Mouse (Mus musculus) embryonic stem cell, embryonic (primary cell): Measurements from ENCODE around the gene Fem1b.

Source experiments
- CTCF ChIA-PET, 4 experiments: fragments of 300-600 bp in 2 of 4; fragments of 350-600 bp in 2 of 4; sonication (Branson Sonifier 250); formaldehyde crosslinking; loops; one replicate each; lab custom pipeline; 2022; ENCODE audit warnings: inconsistent platforms in 2 of 4; lab: Charles Lee
- POLR2A ChIA-PET, 4 experiments: fragments of 300-600 bp in 2 of 4; fragments of 350-600 bp in 2 of 4; sonication (Branson Sonifier 250); formaldehyde crosslinking; loops; one replicate each; lab custom pipeline; 2022; ENCODE audit warnings: antibody characterized with exemption in 4 of 4, inconsistent platforms in 1 of 4; lab: Charles Lee

Fem1b gene

DNA sequence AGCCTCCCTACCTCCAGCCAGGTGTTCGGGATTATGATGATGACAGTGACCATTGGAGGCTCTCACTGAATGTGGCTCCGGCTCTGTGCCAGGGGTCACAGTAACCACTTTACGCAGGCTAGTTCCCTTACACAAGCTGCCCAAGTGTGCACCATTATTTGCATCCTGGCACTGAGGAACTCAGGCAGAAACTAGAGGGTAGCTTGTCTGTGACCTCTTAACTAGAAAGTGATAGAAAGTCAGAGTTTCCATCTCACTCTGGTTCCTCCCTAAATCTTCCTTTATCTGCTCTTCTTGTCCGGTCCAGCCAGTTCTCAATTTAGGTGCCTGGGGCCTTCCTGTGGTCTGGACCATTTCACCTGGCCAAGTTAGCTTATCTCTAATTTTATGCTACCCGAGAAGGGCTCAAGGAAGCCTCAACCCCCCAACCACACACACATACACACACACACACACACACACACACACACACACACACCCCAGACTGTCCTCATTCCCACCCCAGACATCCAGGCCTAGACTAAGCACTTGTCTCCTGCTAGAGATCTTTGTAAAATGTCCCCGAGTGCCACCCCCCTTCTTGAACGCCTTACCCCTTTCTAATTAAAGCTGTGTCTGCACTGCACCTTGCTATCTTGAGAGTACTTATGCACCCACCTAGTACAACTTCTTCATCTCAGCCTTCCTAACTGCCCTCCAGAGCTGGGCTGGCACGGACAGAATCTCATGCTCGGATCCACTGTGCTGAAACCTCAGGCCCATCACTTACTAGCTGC lies 4.8 kb upstream of the Fem1b start:
- POLR2A ChIA-PET = interaction anchor here (0.7 to 59.5 kb wide), 14 partner anchors 8 to 712 kb away, joined by 3 to 2072 read pairs (median 4); partner anchors contain the start of genes Cln6 (in 2 of the 4) and Fem1b (in 2 of the 4)
- CTCF ChIA-PET = interaction anchor here (0.5 to 6.2 kb wide), 9 partner anchors 10 to 987 kb away, joined by 3 to 67 read pairs (median 4); no protein-coding TSS in a partner anchor

DNA sequence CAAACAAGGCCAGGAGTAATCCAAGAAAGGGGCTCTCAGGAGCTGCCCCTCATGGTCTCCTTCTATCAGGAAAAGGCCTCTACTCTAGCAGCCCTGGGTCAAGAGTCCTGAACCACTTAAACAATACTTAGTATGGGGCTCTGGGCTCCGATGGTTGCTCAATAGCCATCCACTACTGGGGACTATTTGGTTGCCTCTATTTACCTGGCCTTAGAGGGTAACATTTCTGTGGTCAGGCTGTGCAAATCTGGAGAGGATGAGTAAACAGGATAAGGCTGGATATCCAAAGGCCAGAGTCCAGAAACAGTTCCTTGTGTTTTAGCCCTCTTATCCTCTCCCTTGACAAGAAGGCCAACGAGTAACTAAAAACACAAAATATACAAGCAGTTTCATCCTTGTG lies 3.0 kb upstream of the Fem1b start:
- ChIA-PET POLR2A (interaction anchor here in 3 of 4 experiments (1.2 to 59.5 kb wide), 6 partner anchors 9 to 318 kb away, joined by 3 to 2072 read pairs (median 1585); partner anchors contain the start of genes Cln6 (in 2 of the 3) and Fem1b (in 2 of the 3)), CTCF (interaction anchor here in 2 of 4 experiments (1.0 to 6.2 kb wide), 2 partner anchors 13 to 14 kb away, joined by 3 to 67 read pairs; no protein-coding TSS in a partner anchor)

DNA sequence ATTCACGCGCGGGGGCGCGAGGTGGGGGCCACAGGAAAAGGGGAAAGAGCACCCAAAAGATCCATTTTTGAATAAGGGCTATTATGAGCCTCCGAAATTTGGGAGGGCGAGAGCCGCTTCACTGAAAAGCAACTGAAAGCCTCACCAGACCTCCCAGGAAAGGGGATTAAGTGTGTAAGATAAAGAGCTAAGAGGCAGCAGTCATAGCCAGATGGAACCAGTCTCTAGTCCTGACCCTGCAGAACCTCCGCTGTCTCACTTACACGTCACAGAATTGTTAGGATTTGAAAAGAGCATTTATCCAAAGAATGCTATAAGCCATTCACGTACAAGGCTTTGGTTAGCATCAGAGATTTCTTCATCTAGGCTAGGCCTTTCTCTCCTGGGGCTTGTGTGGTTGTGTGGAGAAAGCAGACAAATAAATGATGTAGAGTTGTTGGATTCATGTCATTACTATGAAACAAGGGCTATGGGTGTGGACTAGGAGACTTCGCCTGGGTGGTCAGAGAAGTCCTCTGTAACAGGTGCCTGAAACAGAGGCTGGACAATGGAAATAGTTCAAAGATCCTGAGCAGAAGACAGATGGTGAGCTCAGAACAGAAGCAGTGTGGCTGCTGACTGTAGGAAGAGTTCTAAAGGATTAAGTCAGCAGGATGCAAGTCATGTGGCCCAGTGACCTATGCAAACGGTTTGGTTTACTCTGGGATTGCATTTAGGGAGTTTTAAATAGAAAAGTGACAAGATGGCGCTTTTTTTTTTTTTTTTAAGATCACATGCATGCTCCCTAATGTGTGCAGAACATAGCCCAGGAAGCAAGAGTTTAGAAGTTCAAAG lies 699 bp upstream of the Fem1b start:
- ChIA-PET POLR2A (interaction anchor here (0.5 to 59.5 kb wide), 51 partner anchors 9 to 1469 kb away, joined by 3 to 2072 read pairs (median 5); partner anchors contain the start of genes Cln6 (in 3 of the 4), Calml4 (in 2 of the 4), Glce (in 2 of the 4) and Fem1b (in 1 of the 4)), CTCF (interaction anchor here in 3 of 4 experiments (0.9 to 2.6 kb wide), 12 partner anchors 9 to 35 kb away, joined by 3 to 33 read pairs (median 5); partner anchors contain the start of gene Cln6 (in 1 of the 3))

DNA sequence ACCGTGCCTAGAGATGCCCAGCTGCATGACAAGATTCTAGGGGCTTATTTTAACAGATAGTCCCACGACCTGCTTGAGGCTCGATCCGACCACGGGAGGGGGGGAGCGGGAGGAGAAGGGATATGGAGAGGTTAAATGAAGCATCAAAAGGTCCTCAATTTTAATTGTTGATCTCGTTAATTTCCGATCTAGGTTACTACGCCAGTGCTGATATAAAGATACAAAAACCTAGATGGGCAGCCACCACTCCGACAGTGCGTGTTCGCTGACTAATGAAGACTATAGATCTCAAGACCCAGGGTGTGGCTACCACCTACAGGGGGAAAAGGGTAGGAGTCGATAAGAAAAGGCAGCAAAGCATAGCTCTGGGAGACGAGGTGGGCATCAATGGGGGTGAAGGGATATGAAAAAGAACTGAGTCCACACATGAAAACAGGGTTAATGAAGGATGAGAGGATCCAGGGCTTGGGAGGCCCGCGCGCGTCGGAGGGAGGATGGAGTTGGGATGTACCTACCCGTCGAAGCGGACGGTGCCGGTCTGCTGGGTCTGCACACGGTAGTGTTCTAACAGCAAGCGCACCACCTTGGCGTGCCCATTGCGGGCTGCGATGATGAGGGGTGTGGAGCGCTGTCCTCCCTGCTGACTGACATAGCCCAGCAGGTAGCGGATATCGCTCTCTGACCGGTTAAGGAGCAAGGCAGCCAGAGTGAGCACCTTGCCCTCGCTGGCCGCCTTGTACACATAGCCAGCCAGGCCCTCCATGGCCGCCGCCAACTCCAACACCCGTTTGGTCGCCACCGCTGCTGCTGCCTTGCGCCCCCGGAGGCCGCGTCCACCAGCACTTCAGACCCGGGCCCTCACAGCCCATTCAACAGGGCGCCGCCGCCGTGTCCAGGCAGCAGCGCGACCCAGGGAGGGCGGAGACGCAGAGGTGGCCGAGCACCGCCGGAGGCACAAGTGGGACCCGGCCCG lies 905 bp downstream of the Fem1b start:
- POLR2A ChIA-PET = interaction anchor here (0.7 to 59.5 kb wide), 34 partner anchors 8 to 688 kb away, joined by 3 to 2072 read pairs (median 5); partner anchors contain the start of genes Cln6 (in 3 of the 4), Calml4 (in 2 of the 4), Fem1b (in 1 of the 4) and Glce (in 1 of the 4)
- CTCF ChIA-PET = interaction anchor here (0.5 to 2.6 kb wide), 12 partner anchors 11 to 313 kb away, joined by 3 to 33 read pairs (median 6); partner anchors contain the start of gene Cln6 (in 1 of the 4)

DNA sequence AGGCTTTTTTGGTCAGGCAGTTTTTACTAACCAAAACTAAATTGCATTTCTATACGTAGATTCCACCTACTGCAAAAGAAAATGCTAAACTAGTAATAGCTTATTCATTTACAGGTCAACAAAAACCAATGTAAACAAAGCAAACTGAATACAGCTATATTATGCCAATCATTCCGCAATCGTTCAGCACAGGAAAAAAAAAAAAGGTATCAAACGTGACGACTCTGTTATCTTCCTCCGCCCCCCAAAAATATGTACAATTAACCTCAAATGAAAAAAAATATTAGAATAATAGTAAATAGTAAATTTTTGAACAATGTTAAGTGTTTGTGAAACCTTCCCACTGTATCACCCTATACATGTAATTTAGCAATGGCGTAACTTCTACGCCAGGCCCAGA lies 1.6 kb downstream of the Fem1b start:
- ChIA-PET CTCF (interaction anchor here in 2 of 4 experiments (1.0 to 3.9 kb wide), 4 partner anchors 18 to 256 kb away, joined by 3 to 24 read pairs (median 8); no protein-coding TSS in a partner anchor), POLR2A (interaction anchor here (0.6 to 59.5 kb wide), 21 partner anchors 7 to 1292 kb away, joined by 3 to 2072 read pairs (median 4); partner anchors contain the start of genes Cln6 (in 3 of the 4) and Fem1b (in 1 of the 4))

DNA sequence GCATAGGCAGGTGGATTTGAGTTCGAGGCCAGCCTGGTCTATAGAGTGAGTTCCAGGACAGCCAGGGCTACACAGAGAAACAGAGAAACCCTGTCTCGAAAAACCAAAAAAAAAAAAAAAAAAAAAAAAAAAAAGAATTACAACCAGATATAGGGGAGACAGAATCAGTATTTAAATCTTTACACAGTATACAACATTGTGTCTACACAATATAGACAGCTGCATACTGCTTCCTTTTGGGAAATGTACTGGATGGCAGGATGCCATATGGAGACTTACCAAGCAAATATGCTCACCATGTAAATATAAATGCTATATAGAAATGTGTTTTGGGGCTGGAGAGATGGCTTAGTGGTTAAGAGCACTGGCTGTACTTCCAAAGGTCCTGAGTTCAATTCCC lies 12.5 kb downstream of the Fem1b start:
- POLR2A ChIA-PET = interaction anchor here in 3 of 4 experiments (0.7 to 59.5 kb wide), 6 partner anchors 3 to 278 kb away, joined by 3 to 2072 read pairs (median 795); partner anchors contain the start of genes Cln6 (in 2 of the 3) and Fem1b (in 2 of the 3)
- CTCF ChIA-PET = interaction anchor here in 2 of 4 experiments (0.6 to 1.0 kb wide), 2 partner anchors 9 to 21 kb away, joined by 3 read pairs; no protein-coding TSS in a partner anchor

DNA sequence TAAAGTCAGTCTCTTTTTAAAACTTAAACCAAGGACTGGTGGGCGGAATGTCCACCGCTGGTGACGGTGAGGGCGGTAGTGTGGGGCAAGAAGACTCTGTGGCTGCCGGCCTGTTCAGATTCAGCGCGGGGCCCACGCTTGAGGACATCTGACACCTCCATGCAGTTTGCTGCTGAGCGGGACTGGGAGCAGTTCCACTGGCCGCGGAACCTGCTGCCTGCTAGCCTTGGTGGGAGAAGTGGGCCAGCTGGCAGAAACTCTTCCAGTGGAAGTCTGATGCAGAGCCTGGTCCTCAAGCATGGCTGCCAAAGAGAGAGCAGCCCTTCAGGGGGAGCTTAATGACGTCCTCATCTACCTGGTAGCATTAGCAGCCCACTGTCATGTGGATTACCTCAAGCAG lies 21.9 kb downstream of the Fem1b start:
- POLR2A ChIA-PET = interaction anchor here in 3 of 4 experiments (0.6 to 59.5 kb wide), 6 partner anchors 8 to 440 kb away, joined by 3 to 2072 read pairs (median 4); partner anchors contain the start of genes Cln6 (in 2 of the 3) and Fem1b (in 1 of the 3)
- CTCF ChIA-PET = interaction anchor here (0.5 to 1.9 kb wide), 8 partner anchors 14 to 58 kb away, joined by 3 to 17 read pairs (median 6); no protein-coding TSS in a partner anchor

DNA sequence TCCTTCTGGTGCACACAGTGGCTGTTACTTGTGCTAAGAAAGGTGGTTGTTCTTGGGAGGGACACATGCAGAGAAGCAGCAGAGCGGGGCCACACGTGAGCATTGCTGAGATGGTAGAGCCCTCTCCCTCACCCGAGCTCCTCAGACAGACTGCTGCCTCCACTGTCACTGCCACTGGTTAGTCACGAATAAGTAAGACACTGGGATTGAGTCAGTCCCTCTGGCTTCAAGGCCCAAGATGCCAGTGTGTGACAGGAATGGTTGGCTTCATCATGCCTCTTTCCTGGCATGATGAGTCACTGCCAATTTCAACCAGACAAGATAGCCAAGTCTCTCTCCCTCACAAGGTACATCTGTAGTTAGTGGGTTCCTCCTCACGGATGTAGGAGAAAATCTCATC lies 25.0 kb downstream of the Fem1b start:
- POLR2A ChIA-PET = interaction anchor here in 3 of 4 experiments (0.5 to 59.5 kb wide), 12 partner anchors 9 to 1355 kb away, joined by 3 to 2072 read pairs (median 3); partner anchors contain the start of genes Cln6 (in 2 of the 3) and Fem1b (in 2 of the 3)
- CTCF ChIA-PET = interaction anchor here in 3 of 4 experiments (0.9 to 5.9 kb wide), 7 partner anchors 9 to 63 kb away, joined by 3 to 51 read pairs (median 6); no protein-coding TSS in a partner anchor

DNA sequence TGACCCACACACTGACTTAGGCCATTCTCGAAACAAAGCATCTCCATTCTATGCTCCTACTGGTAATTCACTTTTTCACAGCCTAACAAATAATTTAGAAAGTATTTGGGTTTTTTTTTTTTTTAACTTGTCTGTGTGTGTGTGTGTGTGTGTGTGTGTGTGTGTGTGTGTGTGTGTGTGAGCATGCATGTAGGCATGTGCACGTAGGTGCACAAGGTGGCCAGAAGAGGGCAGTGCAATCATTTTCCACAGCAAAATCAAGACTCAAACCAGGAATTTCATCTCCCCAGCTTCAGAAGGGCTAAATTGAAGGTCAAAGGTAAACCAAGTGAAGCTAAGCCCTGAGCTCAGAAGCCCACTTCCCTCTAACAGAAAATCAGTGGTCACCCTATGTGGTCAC lies 27.5 kb downstream of the Fem1b start:
- ChIA-PET POLR2A (interaction anchor here in 3 of 4 experiments (0.6 to 59.5 kb wide), 7 partner anchors 11 to 879 kb away, joined by 3 to 2072 read pairs (median 7); partner anchors contain the start of genes Cln6 (in 2 of the 3) and Fem1b (in 2 of the 3)), CTCF (interaction anchor here (0.6 to 5.9 kb wide), 19 partner anchors 12 to 415 kb away, joined by 3 to 51 read pairs (median 4); no protein-coding TSS in a partner anchor)

DNA sequence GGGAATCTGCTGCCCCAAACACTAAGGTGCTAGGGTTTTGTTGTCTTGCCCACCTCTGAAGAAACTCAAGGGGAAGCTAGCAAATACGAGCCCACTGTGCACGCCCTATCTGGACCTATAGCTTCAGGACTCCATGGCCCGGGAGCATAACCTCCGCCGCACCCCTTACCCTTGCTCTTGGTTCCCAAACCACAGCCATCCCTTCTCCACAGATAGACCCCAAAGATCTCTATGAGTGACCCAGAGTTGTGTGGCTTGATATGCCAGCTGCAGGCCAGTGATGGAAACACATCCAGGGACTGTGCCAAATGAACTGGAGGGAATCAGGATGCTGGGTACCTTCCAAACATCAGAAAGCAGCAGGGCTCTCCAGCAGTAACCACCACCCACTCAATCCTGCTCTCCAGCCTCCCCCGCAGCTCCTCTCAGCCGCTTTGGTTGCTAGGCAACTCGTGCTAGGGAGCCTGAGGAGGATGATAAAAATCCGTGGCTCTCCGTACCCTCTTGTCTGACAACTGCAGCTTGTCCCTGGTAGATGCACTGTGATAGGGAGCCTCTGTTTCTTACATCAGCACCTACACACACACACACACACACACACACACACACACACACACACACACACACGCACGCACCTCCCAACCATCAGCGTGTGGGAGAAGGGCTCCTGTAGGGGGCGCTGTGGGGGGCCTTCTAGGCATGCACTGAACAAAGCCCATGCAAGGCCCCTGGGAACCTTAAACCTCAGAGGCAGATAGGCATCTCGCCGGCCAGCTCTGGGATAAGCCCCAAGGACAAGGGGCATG lies 28.6 kb downstream of the Fem1b start:
- ChIA-PET CTCF (interaction anchor here (0.6 to 5.9 kb wide), 66 partner anchors 9 to 723 kb away, joined by 3 to 51 read pairs (median 4); no protein-coding TSS in a partner anchor), POLR2A (interaction anchor here in 3 of 4 experiments (0.6 to 59.5 kb wide), 10 partner anchors 9 to 661 kb away, joined by 3 to 2072 read pairs (median 4); partner anchors contain the start of genes Cln6 (in 2 of the 3), Fem1b (in 2 of the 3) and Glce (in 1 of the 3))

DNA sequence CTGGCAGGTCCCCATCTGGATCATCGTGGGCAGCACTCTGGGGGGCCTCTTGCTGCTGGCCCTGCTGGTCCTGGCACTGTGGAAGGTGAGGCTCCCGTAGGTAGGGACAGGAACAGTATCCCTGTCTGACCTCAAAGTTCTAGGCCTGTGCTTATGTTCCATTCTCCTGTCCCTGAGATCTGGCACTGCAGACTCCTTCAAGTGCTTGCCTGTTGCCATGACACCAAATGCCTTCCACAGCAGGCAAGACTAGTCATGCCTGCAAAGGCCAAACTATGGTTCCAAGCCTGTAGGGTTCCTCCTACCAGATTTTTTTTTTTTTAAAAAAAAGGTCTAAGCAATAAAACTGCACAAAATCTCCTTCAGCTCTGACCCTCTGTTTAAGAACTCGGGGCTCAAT lies 29.8 kb downstream of the Fem1b start:
- POLR2A ChIA-PET = interaction anchor here in 2 of 4 experiments (41.1 to 59.5 kb wide), 2 partner anchors 42 to 50 kb away, joined by 1585 to 2072 read pairs; partner anchors contain the start of genes Cln6 (in 2 of the 2) and Fem1b (in 1 of the 2)
- CTCF ChIA-PET = interaction anchor here in 3 of 4 experiments (0.7 to 5.9 kb wide), 15 partner anchors 10 to 100 kb away, joined by 3 to 51 read pairs (median 5); no protein-coding TSS in a partner anchor

DNA sequence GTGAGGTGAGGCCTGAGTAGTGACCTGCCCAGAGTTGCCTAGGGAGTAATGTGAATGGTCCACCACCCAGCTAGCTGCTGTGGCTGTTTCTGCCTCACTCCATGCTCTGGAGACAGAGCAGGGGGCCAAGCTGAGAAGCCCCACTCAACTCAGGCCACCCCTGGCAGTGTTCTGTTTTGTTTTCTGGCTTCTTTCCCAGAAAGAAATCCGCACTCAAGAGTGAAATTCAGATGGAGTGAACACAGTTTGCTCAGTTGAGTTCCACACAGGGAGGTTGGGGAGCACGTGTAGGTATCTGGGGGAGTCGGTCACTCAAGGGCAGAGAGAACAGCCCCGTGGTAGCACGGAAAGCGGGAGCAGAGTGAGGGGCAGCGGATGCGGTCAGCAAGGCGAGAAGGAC lies 33.0 kb downstream of the Fem1b start:
- ChIA-PET CTCF (interaction anchor here in 1 of 4 experiments (1.3 to 6.5 kb wide), 2 partner anchors 12 to 157 kb away, joined by 3 to 63 read pairs; no protein-coding TSS in a partner anchor), POLR2A (interaction anchor here in 2 of 4 experiments (0.6 to 59.5 kb wide), 2 partner anchors 35 to 46 kb away, joined by 3 to 2072 read pairs; partner anchors contain the start of genes Cln6 (in 1 of the 2) and Fem1b (in 1 of the 2))

DNA sequence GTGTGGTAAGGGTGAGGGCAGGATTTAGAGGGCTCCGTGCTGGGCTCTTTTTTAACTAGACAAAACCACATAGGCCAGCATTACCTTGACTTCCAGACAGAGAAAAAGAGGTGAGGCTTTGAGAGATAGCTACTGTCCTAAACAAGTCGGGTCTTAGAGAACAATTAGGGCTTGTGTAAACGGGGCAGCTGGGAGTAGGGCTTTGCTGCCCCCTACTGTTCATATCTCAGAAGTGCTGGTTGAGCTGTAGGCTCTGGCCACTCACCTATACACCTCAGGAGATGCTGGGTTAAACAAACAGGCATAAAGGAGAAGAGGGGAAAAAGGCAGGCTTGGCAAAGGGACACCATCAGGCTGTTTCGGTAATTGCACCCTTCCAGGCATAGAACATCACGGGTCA lies 34.3 kb downstream of the Fem1b start:
- CTCF ChIA-PET = interaction anchor here (0.5 to 6.5 kb wide), 99 partner anchors 9 to 870 kb away, joined by 3 to 63 read pairs (median 4); partner anchors contain the start of genes Cln6 (in 1 of the 4) and Fem1b (in 1 of the 4)
- POLR2A ChIA-PET = interaction anchor here in 3 of 4 experiments (0.8 to 59.5 kb wide), 16 partner anchors 8 to 655 kb away, joined by 3 to 2072 read pairs (median 4); partner anchors contain the start of genes Cln6 (in 2 of the 3), Fem1b (in 1 of the 3) and Glce (in 1 of the 3)

DNA sequence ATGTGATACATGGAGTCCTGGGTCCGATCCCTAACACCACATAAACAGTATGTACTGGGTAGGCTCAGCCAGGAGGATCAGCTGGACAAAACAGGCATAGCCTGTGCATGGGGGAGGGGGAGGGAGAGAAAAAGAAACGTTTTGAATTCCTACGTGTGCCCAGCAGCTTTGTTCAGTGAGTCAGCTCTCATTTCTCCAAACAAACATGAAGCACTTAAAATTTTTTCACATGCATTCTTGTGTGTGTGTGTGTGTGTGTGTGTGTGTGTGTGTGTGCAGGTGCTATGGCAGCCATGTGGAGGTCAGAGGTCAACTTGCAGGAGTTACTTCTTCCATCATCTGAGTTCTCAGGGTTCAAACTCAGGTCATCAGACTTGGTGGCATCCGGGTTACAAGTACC lies 36.3 kb downstream of the Fem1b start:
- POLR2A ChIA-PET = interaction anchor here in 3 of 4 experiments (0.6 to 59.5 kb wide), 5 partner anchors 36 to 1702 kb away, joined by 3 to 2072 read pairs (median 3); partner anchors contain the start of genes Fem1b (in 2 of the 3) and Cln6 (in 1 of the 3)
- CTCF ChIA-PET = interaction anchor here in 2 of 4 experiments (0.6 to 6.5 kb wide), 10 partner anchors 9 to 1214 kb away, joined by 3 to 63 read pairs (median 7); no protein-coding TSS in a partner anchor
